Mouse (Mus musculus) limb, embryonic 10.5 days (tissue): Measurements from ENCODE around the gene Obsl1. TPM values are rescaled to one million over a fixed set of nuclear protein-coding genes. Genes with fewer than 3 reads are reported as not detected.
A peak's percentile ranks its signal among the peaks of the same experiment; 100 is the strongest.

Source experiments
- DNase-seq: peaks from one replicate; pipeline ENCODE4 v3.0.0-alpha.2; 2017; ENCODE audit warnings: low spot score
- H3K27ac ChIP-seq: fragments of 300-500 bp; sonication (generic); 2 replicates; pipeline ENCODE4 v1.5.1; 2016; ENCODE audit warnings: mild to moderate bottlenecking
- H3K27me3 ChIP-seq: fragments of 300-500 bp; sonication (generic); 2 replicates; pipeline ENCODE4 v1.6.1; 2016; ENCODE audit warnings: low read depth, mild to moderate bottlenecking; ENCODE audit not compliant: poor library complexity, severe bottlenecking
- H3K36me3 ChIP-seq: fragments of 300-500 bp; sonication (generic); 2 replicates; pipeline ENCODE4 v1.6.1; 2016; ENCODE audit warnings: mild to moderate bottlenecking, moderate library complexity
- H3K4me1 ChIP-seq: fragments of 300-500 bp; sonication (generic); 2 replicates; pipeline ENCODE4 v1.6.1; 2016
- H3K4me3 ChIP-seq: fragments of 300-500 bp; sonication (generic); 2 replicates; pipeline ENCODE4 v1.5.1; 2016; ENCODE audit warnings: mild to moderate bottlenecking, moderate library complexity
- H3K9me3 ChIP-seq: fragments of 300-500 bp; sonication (generic); replicated peaks from 2 replicates; pipeline ENCODE4 v1.6.1; 2016; ENCODE audit warnings: mild to moderate bottlenecking
- WGBS: fragments of 180-500 bp; shearing (Covaris S2); methylation state at CpG from one replicate; pipeline ENCODE4 v1.1.7; 2016; 5-methylcytosine and 5-hydroxymethylcytosine counted together
- polyA plus RNA-seq: library from polyadenylated mRNA; unstranded; fragments of >200 nt; fragmentation: Nextera tagmentation; extraction: Ambion mirVana; gene quantifications from 2 replicates; pipeline ENCODE4 v1.2.1, GENCODE M21; 2016

The Obsl1 gene
- polyA plus RNA-seq, 1 experiment from 2014 or later, result 75.5 TPM

DNA sequence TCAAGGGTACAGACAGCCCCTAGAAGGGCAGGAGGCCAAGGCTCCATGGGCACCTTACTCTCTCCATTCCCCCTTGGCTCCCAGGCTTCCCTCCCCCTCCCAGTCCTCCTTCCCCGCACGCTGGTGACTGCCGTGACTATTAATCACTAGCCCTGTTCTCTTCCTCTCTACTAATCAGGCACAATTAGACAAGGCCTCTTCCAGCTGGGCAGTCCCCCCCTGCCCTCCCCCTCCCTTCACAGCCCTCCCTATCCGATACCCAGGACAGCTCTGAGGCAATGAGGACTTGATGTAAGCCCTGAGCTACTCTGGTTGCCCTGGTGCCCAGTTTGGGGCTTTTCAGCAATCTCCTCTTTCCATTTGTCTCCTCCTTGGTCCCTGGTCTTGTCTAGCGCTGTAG, 50.3 kb downstream of the Obsl1 start:
- H3K4me1 ChIP-seq, result peaks cover 85% of the 10 kb centered on the region
- H3K9me3 ChIP-seq, result no peaks in the 10 kb centered on the region
- no peaks in the 10 kb centered on the region for H3K36me3 ChIP-seq
- 0 out of 2 replicates have a peak overlapping the region, but pooled peaks have one; percentile 6 for H3K4me3 ChIP-seq
- peaks cover 97% of the 10 kb centered on the region for H3K27me3 ChIP-seq
- WGBS, result 5% methylated on average over 5 of the region's 5 CpGs
- H3K27ac ChIP-seq, result peak overlapping the region; percentile 46
- no peak for DNase-seq

DNA sequence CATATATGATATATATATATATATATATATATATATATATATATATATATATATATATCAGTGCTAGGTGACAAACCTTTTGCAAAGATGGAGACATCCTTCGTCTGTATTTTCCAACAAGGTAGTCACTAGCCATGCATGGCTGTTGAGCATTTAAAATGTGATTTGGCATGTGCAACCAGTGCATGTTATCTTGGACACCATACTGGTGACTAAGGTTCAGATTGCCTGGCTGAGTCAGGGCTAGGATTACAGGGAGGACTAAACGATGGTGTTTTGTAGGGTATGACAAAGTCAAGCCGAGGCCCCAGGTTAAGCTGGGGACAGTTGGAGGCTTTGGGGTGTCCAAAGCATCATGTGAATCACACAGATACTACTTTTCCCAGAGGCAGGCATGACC, 50.8 kb downstream of the Obsl1 start:
- no peak for DNase-seq
- H3K27ac ChIP-seq, result peak overlapping the region; percentile 46; the same call in 1 of the 2 replicates
- peaks cover 98% of the 10 kb centered on the region for H3K27me3 ChIP-seq
- H3K36me3 ChIP-seq, result no peaks in the 10 kb centered on the region
- H3K9me3 ChIP-seq, result no peaks in the 10 kb centered on the region
- H3K4me3 ChIP-seq, result no peak overlapping the region
- WGBS, result 70% methylated on average over 3 of the region's 3 CpGs
- H3K4me1 ChIP-seq, result peaks cover 91% of the 10 kb centered on the region

DNA sequence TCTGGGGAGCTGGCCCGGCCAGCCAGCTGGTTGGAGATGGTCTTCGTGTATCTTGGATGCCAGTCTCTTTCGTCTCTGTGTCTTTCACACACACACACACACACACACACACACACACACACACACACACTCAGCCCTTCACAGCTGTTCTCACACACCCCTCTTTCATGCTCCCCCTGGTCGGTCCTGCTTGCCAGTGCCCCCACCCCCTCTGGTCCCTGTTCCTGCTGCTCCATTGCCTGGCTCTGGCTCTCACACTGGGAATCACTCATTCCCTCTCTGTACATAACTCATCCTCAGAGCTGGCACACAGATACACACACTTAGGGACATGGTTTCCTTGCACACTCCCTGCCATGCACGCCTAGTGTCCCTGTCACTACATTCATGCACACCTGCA, 54.4 kb downstream of the Obsl1 start:
- H3K27ac ChIP-seq, result no peak overlapping the region
- peaks cover 98% of the 10 kb centered on the region for H3K27me3 ChIP-seq
- 69% methylated on average over 5 of the region's 5 CpGs for WGBS
- no peak overlapping the region for H3K4me3 ChIP-seq
- no peaks in the 10 kb centered on the region for H3K9me3 ChIP-seq
- H3K36me3 ChIP-seq, result no peaks in the 10 kb centered on the region
- peaks cover 98% of the 10 kb centered on the region for H3K4me1 ChIP-seq
- DNase-seq, result no peak

DNA sequence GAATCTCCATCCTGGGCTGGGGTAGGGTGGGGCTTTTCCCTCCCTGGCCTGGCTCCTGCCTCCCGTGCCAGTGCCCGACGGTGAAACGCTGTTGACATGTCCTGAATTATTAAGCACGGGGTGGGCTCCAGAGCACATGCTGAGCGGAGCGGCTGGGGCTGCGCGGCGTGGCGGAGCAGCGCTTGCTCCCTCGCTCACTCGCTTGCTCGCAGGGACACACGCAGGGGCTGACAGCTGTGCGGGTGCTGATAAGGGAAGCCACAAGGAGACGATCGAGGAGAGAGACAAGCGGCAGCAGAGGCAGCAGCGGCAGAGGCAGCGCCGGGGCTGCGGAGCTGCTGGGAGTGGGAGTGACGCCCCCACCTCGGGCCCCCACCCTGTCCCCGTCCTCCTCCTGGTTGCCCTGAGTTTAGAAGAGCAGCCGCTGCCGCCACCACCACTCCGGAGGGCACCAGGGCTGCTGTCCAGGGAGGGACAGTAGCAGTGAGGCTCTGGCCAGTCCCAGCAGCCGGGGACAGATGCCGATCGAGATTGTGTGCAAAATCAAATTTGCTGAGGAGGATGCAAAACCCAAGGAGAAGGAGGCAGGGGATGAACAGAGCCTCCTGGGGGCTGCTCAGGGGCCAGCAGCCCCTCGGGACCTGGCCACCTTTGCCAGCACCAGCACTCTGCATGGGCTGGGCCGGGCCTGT, 55.8 kb downstream of the Obsl1 start, which contains the start of gene Asic4:
Asic4 (plus strand) TSS at position 123 of the 692 bp plus-strand sequence.
- DNase-seq, result peak; percentile 58
- Histone ChIP-seq H3K27ac (peak within 1 kb of the TSS; percentile 70), H3K27me3 (peaks cover 96% of the 10 kb centered on the region), H3K36me3 (no peaks in the 10 kb centered on the region), H3K4me1 (peaks cover 98% of the 10 kb centered on the region), H3K9me3 (no peaks in the 10 kb centered on the region), H3K4me3 (peak within 1 kb of the TSS; percentile 45)
- 2% methylated on average over 35 of the region's 35 CpGs for WGBS

DNA sequence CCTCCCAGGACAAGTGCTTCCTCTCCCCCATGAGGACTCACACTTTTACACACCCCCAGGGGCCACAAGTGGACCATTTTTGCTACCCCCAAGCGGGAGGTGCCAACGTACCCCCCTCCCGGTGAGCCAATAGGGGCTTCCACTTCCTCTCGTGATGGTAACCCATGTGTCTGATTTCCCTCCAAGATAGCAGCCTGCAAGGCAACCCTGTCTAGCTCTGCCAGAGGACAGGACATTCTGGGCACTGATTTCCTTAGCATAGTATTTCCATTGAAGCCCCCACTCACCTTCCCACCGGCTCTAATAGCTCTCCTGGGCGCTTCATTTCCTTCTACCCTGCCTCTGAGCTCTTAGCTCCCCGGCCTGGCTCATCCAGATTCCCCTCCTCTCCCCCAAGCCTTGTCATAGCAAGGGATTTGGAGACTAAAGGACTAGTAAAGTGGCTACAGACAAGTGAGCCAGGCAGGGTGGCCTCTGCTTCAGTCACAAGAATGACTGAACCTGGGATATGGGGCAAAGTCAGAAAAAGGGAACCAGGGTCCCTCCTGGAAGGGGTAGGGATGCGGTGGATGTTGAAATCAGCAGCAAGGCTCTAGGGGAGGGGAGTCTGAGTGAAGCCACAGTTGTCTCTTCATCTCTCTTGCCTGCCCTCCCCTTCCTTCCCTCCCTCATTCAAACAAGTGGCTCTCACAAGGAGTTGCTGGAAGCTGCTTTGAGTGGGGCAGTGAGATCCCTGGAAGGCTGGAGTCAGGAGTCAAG, 56.7 kb downstream of the Obsl1 start:
- WGBS, result 2% methylated on average over 8 of the region's 8 CpGs
- Histone ChIP-seq H3K36me3 (no peaks in the 10 kb centered on the region), H3K27me3 (peaks cover 98% of the 10 kb centered on the region), H3K27ac (peak overlapping the region; percentile 70), H3K9me3 (no peaks in the 10 kb centered on the region), H3K4me1 (peaks cover 100% of the 10 kb centered on the region), H3K4me3 (peak overlapping the region; percentile 45)
- DNase-seq, result no peak

DNA sequence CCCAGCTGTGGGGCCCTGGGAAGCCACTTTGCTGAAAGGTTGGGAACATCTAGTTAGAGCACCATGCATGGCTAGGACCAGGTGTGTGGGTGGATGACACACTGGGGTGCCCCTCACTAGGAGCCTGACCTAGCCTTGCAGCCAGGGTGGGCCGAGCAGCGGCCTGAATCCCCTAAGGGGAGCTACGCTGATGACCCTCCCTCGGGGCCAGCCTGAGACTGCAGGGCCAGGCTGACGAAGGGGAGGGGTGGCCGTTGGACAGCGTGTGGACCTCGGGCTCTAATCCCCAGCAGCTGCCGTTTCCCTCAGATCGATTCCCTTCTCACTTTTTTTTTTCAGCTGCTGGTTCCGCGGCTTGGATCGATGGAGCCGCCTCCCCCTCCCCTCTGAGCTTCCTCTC, 57.3 kb downstream of the Obsl1 start:
- peak; percentile 60 for DNase-seq
- Histone ChIP-seq H3K9me3 (no peaks in the 10 kb centered on the region), H3K4me3 (peak overlapping the region; percentile 39), H3K27me3 (peaks cover 98% of the 10 kb centered on the region), H3K4me1 (peaks cover 100% of the 10 kb centered on the region), H3K36me3 (no peaks in the 10 kb centered on the region), H3K27ac (peak overlapping the region; percentile 70)
- under 1% methylated on average over 14 of the region's 14 CpGs for WGBS

DNA sequence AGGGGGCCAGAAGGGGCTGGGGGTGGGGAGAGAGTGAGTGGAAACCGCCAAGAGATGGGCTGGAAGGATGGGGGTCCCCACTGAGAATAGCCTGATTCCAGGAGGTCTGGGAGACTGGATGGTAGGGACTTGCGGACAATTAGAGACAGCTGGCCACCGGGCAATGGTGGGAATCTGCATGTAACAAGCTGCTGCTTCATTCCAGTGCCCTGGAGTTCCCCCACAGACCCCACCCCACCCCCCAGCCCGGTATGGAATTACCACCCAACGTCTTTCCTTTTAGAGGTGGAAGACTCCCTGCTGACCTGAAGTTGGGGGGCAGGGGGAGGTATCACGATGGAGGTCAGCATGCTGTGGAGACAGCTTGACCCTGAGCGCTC, 58.2 kb downstream of the Obsl1 start:
- peak; percentile 63 for DNase-seq
- Histone ChIP-seq H3K36me3 (no peaks in the 10 kb centered on the region), H3K4me1 (peaks cover 100% of the 10 kb centered on the region), H3K27me3 (peaks cover 98% of the 10 kb centered on the region), H3K4me3 (peak overlapping the region; percentile 39), H3K9me3 (no peaks in the 10 kb centered on the region), H3K27ac (peak overlapping the region; percentile 70)
- WGBS, result 4% methylated on average over 7 of the region's 7 CpGs

DNA sequence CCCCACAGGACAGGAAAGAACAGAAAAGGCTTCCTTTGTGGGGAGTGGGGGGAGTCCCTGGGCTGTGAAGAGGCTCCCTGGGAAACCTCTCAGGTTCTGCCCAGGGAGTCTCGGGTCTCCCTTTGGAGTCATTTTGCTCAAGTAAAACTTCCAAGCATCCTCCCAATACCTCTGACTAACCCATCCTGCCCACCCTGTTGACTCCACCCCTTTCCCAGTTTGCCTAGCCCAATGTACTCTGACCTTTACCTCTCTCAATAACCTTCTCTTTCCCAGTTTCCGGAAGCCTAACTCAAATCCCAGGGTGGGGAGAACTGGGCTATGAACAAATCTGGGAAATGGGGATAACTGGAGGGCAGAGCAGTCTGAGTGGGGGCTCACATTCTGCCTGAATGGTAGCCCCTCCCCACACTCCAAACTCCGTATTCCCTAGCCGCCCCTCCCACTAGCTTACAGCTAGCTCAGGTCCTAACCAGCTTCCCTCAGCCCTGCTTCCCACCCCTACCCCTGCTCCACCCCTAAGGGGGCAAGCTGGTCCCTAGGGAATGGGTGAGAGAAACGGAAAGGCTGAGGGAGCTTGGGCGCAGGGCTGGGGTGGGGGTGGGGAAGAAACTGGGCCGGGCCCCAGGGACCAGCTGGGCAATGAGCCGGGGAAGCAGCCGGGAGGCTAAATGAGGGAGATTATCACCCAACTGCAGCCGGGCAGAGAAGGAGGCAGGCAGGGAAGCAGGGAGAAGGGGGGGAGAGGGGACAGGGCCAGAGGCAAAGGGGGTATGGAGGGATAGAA, 58.8 kb downstream of the Obsl1 start:
- peaks cover 100% of the 10 kb centered on the region for H3K4me1 ChIP-seq
- H3K27me3 ChIP-seq, result peaks cover 98% of the 10 kb centered on the region
- H3K9me3 ChIP-seq, result no peaks in the 10 kb centered on the region
- under 1% methylated on average over 10 of the region's 10 CpGs for WGBS
- H3K36me3 ChIP-seq, result no peaks in the 10 kb centered on the region
- no peak for DNase-seq
- H3K27ac ChIP-seq, result peak overlapping the region; percentile 70
- peak overlapping the region; percentile 39 for H3K4me3 ChIP-seq

DNA sequence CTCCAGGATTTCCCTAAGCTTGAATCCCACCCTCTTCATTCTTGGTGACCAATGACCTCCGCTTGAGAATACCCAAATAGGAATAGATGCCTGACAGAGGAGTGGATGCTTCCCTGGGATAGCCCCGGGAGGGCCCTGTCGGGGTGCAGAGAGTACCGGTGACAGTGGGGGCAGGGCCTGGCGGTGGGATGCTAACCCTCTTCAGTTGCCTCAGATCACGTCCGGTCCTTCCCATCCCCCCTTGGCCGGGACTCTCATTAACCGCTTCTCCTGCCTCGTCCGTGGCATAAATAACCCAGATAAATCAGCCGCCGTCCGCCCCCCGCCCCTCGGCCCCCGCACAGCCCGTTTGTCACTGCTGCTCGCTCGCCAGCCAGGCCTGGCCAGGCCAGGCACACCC, 59.6 kb downstream of the Obsl1 start:
- Histone ChIP-seq H3K27ac (peak overlapping the region; percentile 65), H3K4me3 (peak overlapping the region; percentile 41), H3K27me3 (peaks cover 95% of the 10 kb centered on the region), H3K4me1 (peaks cover 98% of the 10 kb centered on the region), H3K9me3 (no peaks in the 10 kb centered on the region), H3K36me3 (no peaks in the 10 kb centered on the region)
- peak; percentile 69 for DNase-seq
- under 1% methylated on average over 20 of the region's 20 CpGs for WGBS

DNA sequence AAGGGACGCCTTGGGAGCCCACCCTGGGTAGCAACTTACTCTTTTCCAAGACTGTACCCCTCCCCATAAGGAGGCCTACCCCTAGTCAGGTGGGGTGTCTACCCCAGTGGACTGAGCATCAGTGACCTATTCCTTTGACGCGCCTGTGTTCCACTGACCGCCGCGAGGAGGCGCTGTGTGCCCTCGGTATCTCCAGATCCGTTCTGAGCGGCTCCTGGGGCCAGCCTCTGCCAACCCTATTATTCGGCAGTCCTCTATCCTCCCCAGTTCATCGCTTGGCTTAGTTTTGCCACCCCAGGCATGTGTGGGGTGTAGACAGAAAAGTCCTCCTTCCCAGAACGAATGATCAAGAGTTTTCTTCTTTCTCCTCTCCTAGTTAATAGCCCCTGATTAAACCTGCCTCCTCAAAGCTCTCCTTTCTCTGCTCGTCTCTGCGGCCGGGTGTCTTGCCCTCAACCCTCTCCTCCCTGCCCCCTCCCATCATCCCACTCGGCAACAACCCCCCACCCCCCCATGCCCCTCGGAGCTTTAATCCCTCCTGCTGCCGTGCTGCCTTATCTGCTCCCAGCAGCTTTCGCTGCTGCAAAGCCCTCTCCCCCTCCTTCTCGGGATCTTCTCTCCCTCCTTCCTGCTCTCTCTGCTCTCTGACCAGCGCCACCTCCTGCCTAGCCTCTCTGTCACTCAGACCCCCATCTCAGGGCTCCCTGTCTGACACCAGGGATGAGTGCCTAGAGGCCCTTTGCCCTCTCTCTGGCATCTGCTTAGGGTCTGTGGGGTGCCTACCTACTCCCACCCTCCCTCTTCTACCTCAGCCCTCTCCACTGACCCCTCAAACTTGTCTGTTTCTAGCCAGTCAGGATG, 60.3 kb downstream of the Obsl1 start:
- peaks cover 91% of the 10 kb centered on the region for H3K27me3 ChIP-seq
- H3K9me3 ChIP-seq, result no peaks in the 10 kb centered on the region
- H3K4me3 ChIP-seq, result peak overlapping the region; percentile 41
- H3K4me1 ChIP-seq, result peaks cover 91% of the 10 kb centered on the region
- WGBS, result under 1% methylated on average over 22 of the region's 22 CpGs
- peaks cover 1% of the 10 kb centered on the region; the same call in 1 of the 2 replicates for H3K36me3 ChIP-seq
- peak overlapping the region; percentile 65 for H3K27ac ChIP-seq
- DNase-seq, result peak; percentile 91

DNA sequence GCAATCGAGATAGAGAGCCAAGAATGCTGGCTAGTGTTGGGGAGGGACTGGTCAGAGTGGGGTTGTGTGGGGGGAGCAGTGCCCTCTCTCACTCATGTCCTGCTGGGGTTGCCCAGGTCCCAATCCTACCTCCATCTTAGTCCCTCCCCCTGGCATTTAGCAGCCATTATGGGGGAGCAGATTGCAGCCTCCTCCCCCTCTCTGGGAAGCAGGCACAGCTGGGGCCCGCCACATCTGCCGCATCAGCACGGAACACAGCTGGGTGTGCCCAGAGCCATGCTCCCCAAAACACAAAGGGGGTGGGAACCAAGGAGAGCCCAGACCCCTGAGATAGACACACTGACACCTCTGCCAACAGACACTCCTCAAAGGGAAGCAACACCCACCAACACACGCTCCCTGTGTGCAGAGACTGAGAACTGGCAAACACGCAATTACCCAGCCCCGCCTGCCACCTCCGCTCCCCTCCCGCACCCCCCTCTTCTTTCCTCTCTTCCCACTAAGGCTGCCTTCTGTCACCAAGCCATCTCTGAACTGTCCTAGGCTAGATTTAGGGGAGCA, 61.0 kb downstream of the Obsl1 start:
- H3K9me3 ChIP-seq, result no peaks in the 10 kb centered on the region
- peaks cover 9% of the 10 kb centered on the region for H3K36me3 ChIP-seq
- peaks cover 83% of the 10 kb centered on the region for H3K4me1 ChIP-seq
- H3K4me3 ChIP-seq, result 0 out of 2 replicates have a peak overlapping the region, but pooled peaks have one; percentile 9
- peaks cover 84% of the 10 kb centered on the region for H3K27me3 ChIP-seq
- WGBS, result 9% methylated on average over 9 of the region's 9 CpGs
- H3K27ac ChIP-seq, result 0 out of 2 replicates have a peak overlapping the region, but pooled peaks have one; percentile 65
- DNase-seq, result no peak

DNA sequence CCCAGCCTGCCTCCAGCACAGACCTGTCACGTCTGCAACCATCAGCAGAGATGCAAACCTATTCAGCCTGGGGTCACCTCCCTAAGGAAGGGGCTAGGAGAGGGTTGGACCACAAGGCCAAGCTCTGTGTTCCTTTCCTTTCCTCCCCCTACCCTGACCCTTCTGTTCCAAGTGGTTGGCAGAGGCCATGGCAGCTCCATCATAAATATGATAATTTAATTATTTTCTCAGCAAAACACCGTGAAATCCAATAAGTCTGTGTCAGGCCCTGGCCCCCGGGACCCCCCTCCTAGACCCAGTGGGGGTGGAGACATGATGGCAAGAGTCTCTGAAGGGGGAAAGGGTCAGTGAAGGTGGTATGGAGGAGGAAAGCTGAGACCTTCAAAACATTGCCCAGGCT, 62.0 kb downstream of the Obsl1 start:
- no peak overlapping the region for H3K4me3 ChIP-seq
- H3K27ac ChIP-seq, result no peak overlapping the region
- no peaks in the 10 kb centered on the region for H3K9me3 ChIP-seq
- H3K4me1 ChIP-seq, result peaks cover 77% of the 10 kb centered on the region
- H3K36me3 ChIP-seq, result peaks cover 10% of the 10 kb centered on the region
- H3K27me3 ChIP-seq, result peaks cover 74% of the 10 kb centered on the region
- 23% methylated on average over 3 of the region's 3 CpGs for WGBS
- DNase-seq, result no peak
